Mouse (Mus musculus) megakaryocyte, embryonic 14.5 days (primary cell): ENCODE measurements around the gene Tll2.

Source experiments
- FLI1 ChIP-seq: IDR thresholded peaks from 2 replicates; pipeline ENCODE4 v1.6.1; 2012; ENCODE audit warnings: low read length, inconsistent platforms, mixed read lengths
- GATA1 ChIP-seq: IDR thresholded peaks from 3 replicates; pipeline ENCODE4 v1.6.1; 2012; ENCODE audit warnings: mixed read lengths, low read length, inconsistent platforms, borderline replicate concordance

DNA sequence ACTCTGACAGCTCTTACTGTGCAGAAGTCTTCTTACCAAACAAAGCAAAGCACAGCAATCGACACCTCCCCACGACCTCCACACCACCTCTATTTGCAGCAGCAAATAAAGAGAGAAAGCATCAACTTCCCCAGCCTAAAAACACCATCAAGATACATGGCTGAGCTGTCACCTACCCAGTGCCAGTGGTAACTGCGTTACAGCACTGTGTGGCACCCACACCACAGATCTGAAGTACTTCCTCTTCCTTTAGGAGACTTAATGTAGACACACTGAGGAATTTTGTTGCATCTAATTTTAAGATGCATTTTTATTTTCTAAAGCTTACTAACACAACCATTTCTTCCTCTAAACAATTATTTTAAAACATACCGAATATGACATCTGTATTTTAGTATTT lies 39.6 kb upstream of the Tll2 start:
- TF ChIP-seq GATA1 (no peak), FLI1 (no peak)
